Mouse (Mus musculus): ENCODE data around the gene Rasa4. TPM values are rescaled to one million over a fixed set of nuclear protein-coding genes. Genes with fewer than 3 reads are reported as not detected.
"Not testable (repeated sequence)": the region's sequence is repeated elsewhere in the genome, so short reads cannot be mapped to it uniquely, and the experiment has no call there.

Gene Rasa4
- total RNA-seq, 4 experiments from 2014 or later, result 3.9 to 11.5 (median 7.7) TPM

GRCm38 (mm10) chr5:136066404-136067148 lies 17.1 kb upstream of the Rasa4 start:
- not testable (repeated sequence) for DNase-seq (ENCODE audit: low spot score in 2 of 2)

DNA sequence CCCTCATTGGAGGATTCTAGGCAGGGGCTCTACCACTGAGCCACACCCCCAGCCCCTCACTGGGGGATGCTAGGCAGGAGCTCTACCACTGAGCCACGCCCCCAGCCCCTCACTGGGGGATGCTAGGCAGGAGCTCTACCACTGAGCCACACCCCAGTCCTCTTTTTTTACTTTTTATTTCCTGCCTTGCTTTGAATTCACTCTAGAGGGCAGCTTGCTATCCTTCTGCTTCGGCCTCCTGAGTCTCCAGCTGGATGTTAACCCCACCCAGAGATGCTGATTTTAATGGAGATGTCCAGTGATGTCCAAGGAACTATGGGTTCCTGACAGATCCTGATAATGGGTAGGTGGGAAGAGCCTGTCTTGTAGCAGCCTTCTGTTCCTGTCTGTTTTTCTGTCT lies 14.3 kb upstream of the Rasa4 start:
- DNase-seq (ENCODE audit: low spot score in 2 of 2), result no peak

- no peak for DNase-seq (ENCODE audit: low spot score in 2 of 2)
Observed at GRCm38 (mm10) chr5:136073051-136073450, 10.7 kb upstream of the Rasa4 start.

DNA sequence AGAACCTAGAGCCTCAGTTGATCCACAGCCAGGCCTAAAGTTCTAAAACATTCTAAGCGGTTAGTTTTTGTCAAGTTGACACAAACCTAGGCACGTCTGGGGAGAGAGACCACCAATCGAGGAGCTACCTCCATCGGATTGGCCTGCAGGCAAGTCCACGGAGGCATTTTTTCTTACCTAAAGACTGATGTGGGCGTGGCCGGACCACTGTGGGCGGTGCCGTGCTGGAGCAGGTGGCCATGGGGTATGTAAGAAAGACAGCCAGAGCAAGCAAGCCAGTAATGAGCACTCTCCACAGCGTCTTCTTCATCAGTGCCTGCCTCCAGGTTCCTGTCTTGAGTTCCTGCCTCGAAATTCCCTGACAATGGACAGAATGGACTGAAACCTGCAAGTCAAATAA lies 10.2 kb upstream of the Rasa4 start:
- no peak for DNase-seq (ENCODE audit: low spot score in 2 of 2)

DNA sequence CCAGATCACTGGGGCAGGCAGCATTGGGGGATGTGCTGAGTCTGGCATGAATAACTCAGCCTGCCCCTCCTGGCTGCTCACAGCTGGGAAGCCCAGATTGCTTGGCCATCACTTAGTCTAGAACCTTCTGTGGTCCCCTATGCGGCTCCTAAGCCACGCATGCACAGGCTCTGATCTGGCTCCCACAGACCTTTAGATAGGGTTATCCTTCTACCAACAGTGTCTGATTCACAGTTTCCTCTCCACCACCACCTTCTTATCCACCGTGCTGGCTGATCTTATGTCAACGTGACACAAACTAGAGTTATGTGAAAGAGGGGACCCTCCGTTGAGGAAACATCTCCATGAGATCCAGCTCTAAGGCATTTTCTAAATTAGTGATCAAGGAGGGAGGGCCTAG lies 8.6 kb upstream of the Rasa4 start:
- DNase-seq (ENCODE audit: low spot score in 2 of 2), result no peak

- no peak for DNase-seq (ENCODE audit: low spot score in 2 of 2)
Observed at GRCm38 (mm10) chr5:136076284-136076683, 7.4 kb upstream of the Rasa4 start.

- DNase-seq (ENCODE audit: low spot score in 2 of 2), result no peak
Observed at GRCm38 (mm10) chr5:136077001-136077550, 6.6 kb upstream of the Rasa4 start.

DNA sequence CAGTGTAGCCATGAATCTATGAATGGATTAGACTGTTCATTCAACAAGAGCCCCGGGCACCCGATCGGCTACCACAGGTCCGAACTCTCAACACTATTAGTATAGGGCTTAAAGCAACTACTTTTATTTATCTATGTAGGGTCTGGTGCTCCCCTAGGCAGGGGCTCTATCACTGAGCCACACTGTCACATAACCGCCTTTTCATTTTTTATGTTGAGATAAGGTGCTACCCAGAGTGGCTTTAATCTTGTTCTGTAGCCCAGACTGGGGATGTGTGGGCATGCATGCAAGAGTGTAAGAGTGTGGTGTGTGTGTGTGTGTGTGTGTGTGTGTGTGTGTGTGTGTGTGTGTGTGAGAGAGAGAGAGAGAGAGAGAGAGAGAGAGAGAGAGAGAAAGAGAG lies 5.6 kb upstream of the Rasa4 start:
- DNase-seq (ENCODE audit: low spot score in 2 of 2), result no peak

GRCm38 (mm10) chr5:136082345-136082744 lies 1.4 kb upstream of the Rasa4 start:
- no peak for DNase-seq (ENCODE audit: low spot score in 2 of 2)

DNA sequence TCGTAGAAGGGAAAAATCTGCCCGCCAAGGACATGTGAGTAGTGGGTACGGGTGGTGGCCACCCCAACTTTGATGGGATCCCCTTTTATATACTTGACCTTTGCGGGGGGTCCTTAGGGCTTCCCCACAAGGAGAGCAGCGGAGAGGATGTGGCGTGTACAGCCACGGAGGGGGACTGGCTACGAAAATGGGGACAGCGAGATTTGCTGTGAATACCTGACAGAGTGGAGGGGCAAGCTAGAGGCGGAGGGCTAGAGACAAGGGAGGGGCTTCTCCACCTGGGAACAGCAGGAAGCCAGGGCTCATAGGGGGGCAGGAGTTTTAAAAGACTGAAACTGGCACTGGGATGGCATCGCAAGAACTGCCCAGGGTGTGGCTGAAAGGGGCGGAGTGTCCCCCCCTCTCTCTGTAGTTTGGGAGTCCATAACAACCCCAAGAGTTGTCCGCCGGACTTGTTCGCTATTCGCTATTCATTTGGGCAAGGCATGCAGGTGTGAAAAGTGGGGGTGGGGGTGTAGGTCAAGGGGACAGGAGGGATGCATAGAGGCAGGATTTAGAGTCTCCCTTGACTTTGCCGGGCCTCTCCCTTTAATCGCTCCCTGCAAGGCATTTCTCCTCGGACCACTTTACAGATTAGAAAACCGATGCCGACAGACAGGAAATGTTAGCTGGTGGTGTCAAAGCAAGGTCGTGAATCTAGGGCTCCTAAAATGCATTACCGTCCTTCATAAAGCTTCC lies 597 bp downstream of the Rasa4 start:
- no peak for DNase-seq (ENCODE audit: low spot score in 2 of 2)

- DNase-seq (ENCODE audit: low spot score in 2 of 2), result no peak
Observed at GRCm38 (mm10) chr5:136084891-136085651, 1.4 kb downstream of the Rasa4 start.

GRCm38 (mm10) chr5:136086290-136086689 lies 2.6 kb downstream of the Rasa4 start:
- no peak for DNase-seq (ENCODE audit: low spot score in 2 of 2)

- DNase-seq (ENCODE audit: low spot score in 2 of 2), result no peak
Observed at GRCm38 (mm10) chr5:136088821-136089575, 5.3 kb downstream of the Rasa4 start.

DNA sequence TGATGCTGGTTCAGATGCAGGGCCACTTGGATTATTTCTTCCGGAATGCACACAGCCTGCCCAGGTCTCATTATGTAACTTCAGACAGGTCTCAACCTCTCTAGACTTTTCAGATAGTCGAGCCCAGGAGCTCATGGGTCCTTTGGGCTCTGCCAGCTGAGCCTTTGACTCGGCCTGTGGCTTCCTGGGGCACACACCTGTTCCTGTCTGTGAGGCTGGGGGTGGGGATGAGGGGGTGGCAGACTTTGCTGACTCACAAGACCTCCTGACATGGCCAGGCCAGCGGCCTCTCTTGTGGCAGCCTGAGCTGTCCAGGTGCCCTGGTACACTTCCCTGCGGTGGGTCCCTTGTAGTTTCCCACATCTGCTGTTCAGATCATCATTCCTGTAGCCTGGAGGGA lies 8.2 kb downstream of the Rasa4 start:
- no peak for DNase-seq (ENCODE audit: low spot score in 2 of 2)

- no peak for DNase-seq (ENCODE audit: low spot score in 2 of 2)
Observed at GRCm38 (mm10) chr5:136094249-136095010, 10.7 kb downstream of the Rasa4 start.

DNA sequence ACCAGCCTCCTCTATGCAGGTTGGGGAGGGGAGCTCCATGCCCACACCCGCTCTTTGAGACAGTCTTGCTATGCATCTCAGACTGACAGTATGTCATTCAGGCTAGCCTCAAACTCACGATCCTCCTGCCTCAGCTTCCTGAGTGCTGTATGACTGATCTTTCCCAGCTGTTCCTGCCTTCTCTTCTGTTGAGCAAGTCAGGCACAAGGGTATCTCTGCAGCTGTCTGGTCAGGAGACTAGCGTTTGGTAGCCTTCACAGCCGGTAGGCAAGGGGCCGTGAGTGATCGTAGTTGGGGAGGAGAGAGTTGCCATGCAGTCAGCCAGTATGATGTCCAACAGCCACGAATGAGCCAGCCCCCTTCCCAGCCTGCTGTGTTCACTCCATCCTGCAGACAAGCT lies 11.4 kb downstream of the Rasa4 start:
- DNase-seq (ENCODE audit: low spot score in 2 of 2), result no peak

GRCm38 (mm10) chr5:136098536-136098935 lies 14.8 kb downstream of the Rasa4 start:
- DNase-seq (ENCODE audit: low spot score in 2 of 2), result no peak

DNA sequence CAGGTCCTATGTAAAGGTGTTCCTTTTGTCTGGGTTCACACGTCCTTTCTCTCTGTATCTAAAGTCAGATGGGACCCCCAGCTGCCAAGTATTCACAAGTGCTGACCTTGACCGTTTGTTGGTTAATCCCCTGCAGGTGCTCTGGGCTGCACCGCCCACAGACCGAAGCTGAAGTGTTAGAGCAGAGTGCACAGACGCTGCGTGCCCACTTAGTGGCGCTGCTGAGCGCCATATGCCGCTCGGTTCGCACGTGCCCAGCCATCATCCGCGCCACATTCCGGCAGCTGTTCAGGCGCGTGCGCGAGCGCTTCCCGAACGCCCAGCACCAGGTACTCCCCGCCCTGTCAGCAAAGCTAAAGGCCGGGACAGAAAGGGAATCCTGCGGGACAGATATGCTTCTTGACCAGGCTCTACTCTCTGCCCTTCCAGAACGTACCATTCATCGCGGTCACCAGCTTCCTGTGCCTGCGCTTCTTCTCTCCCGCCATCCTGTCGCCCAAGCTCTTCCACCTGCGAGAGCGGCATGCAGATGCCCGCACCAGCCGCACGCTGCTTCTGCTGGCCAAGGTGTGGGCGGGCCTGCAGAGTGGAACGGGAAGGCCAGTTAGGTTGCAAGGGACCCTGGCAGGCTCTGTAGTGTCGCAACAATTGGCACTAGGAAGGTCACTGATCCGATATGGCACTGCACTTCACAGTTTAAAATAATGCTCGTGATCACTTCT lies 18.5 kb downstream of the Rasa4 start:
- peak in 1 of 2 experiments; percentile 67 for DNase-seq (ENCODE audit: low spot score in 2 of 2)

GRCm38 (mm10) chr5:136104511-136104910 lies 20.8 kb downstream of the Rasa4 start:
- no peak for DNase-seq (ENCODE audit: low spot score in 2 of 2)

- no peak for DNase-seq (ENCODE audit: low spot score in 2 of 2)
Observed at GRCm38 (mm10) chr5:136108486-136108885, 24.8 kb downstream of the Rasa4 start.

Measured in layer of hippocampus, adult 8-10 months (tissue).